Mouse (Mus musculus) myocyte (in vitro differentiated cells): ENCODE data around the gene Hps1.

Experiments
- CEBPB ChIP-seq: IDR thresholded peaks from 2 replicates; pipeline ENCODE4 v1.6.1; 2011; ENCODE audit warnings: mild to moderate bottlenecking, moderate library complexity; ENCODE audit not compliant: poor library complexity, insufficient read depth, severe bottlenecking
- MAX ChIP-seq: IDR thresholded peaks from one replicate; pipeline ENCODE4 v1.6.1; 2011; ENCODE audit warnings: low read depth, mild to moderate bottlenecking, control low read depth
- MYOG ChIP-seq, 3 experiments: IDR thresholded peaks; one replicate each; pipeline ENCODE4 v1.6.1; 2011; ENCODE audit warnings: control low read depth in 2 of 3, low read depth in 2 of 3, mild to moderate bottlenecking in 2 of 3; ENCODE audit not compliant: insufficient read length in 2 of 3, control insufficient read depth in 1 of 3, insufficient read depth in 1 of 3
- POLR2A ChIP-seq: IDR thresholded peaks from one replicate; pipeline ENCODE4 v1.6.1; 2011; ENCODE audit warnings: low read depth, mild to moderate bottlenecking, control low read depth, moderate library complexity; ENCODE audit not compliant: insufficient read length
- POLR2AphosphoS2 ChIP-seq: IDR thresholded peaks from one replicate; pipeline ENCODE4 v1.6.1; 2011; ENCODE audit warnings: low read depth, control low read depth; ENCODE audit not compliant: insufficient read length
- REST ChIP-seq: IDR thresholded peaks from one replicate; pipeline ENCODE4 v1.6.1; 2011; ENCODE audit warnings: mild to moderate bottlenecking, control low read depth, moderate library complexity; ENCODE audit not compliant: insufficient read depth, insufficient read length
- TCF12 ChIP-seq: IDR thresholded peaks from one replicate; pipeline ENCODE4 v1.6.1; 2011; ENCODE audit warnings: mild to moderate bottlenecking, control low read depth; ENCODE audit not compliant: poor library complexity, insufficient read depth, severe bottlenecking
- USF1 ChIP-seq: IDR thresholded peaks from one replicate; pipeline ENCODE4 v1.6.1; 2011; ENCODE audit warnings: low read depth, mild to moderate bottlenecking, control low read depth, moderate library complexity

- TF ChIP-seq CEBPB (no peak), POLR2A (no peak), REST (no peak), POLR2AphosphoS2 (no peak), MAX (no peak), MYOG (IDR thresholded peaks at IDR 0.05; ENCODE audit: control insufficient read depth in 1 of 3, insufficient read depth in 1 of 3, insufficient read length in 2 of 3, low read depth in 2 of 3) (no peak), USF1 (no peak), TCF12 (no peak)
These were observed 33.9 kb downstream of the Hps1 start for GRCm38 (mm10) chr19:42745869-42746224.
